Mouse (Mus musculus) lung, adult 2 months (tissue): ENCODE results near the gene Elp5.

Experiments
- CTCF ChIP-seq: fragments of 200-500 bp; IDR thresholded peaks from 2 replicates; pipeline ENCODE4 v1.5.1; 2011; ENCODE audit warnings: mild to moderate bottlenecking, low read length, control low read depth; ENCODE audit not compliant: insufficient read depth
- POLR2A ChIP-seq: fragments of 200-500 bp; IDR thresholded peaks from 2 replicates; pipeline ENCODE4 v1.6.1; 2011; ENCODE audit warnings: low read depth, mild to moderate bottlenecking, control low read depth, low read length, borderline replicate concordance; ENCODE audit errors: extremely low read depth

GRCm38 (mm10) chr11:69938401-69938979 is 43.8 kb downstream of the Elp5 start:
- TF ChIP-seq CTCF (no peak), POLR2A (no peak)
